Mouse (Mus musculus): ENCODE measurements around the gene Serinc5.

The Serinc5 gene

GRCm38 (mm10) chr13:92717851-92718665 is 107.2 kb downstream of the Serinc5 start:
- in situ Hi-C loops (cut with MboI; ENCODE audit: low pct_unique_long_range_greater_than_20kb in 1 of 2, low sequenced_read_pairs in 2 of 2, unreplicated experiment in 1 of 2): no loop called here

DNA sequence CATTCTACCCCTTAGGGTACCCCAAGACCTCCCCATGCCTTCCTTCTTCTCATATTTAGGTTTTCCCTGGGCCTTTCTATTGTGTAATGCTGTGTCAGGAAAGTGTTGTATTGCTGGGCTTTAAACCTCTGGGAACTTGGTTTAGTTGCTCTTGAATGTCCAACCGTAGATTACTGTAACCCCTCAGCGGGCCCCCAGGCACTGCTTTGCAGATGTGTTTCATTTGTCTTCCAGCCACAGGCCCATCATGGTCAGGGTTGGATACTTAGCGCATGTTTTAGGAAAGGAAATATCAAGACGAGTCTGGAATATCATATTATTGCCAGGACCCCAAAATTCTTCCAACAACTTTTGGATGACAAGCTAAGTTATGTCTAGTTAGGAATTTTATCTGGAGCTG is 110.1 kb downstream of the Serinc5 start:
- in situ Hi-C loops (cut with MboI; ENCODE audit: low pct_unique_long_range_greater_than_20kb in 1 of 2, low sequenced_read_pairs in 2 of 2, unreplicated experiment in 1 of 2): no loop called here

DNA sequence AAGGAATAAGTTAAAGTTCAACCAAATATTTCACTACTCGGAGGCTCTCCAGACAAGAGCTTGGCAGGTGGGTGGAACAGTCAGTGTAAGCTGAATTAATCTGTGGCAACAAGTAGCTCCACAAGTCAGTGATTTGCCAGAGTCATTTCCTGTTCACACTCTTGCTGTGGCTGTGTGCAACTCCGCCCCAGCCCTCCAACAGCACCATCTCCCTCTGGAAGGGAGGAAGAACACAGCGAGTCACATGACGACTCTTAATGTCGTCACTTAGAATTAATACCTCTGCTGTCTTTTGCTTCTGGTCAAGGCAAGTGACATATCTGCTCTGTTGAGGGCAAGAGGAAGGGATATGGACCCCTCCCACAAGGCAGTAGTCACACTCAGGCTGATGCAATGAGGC is 111.5 kb downstream of the Serinc5 start:
- in situ Hi-C loops (cut with MboI; ENCODE audit: low pct_unique_long_range_greater_than_20kb in 1 of 2, low sequenced_read_pairs in 2 of 2, unreplicated experiment in 1 of 2): no loop called here

DNA sequence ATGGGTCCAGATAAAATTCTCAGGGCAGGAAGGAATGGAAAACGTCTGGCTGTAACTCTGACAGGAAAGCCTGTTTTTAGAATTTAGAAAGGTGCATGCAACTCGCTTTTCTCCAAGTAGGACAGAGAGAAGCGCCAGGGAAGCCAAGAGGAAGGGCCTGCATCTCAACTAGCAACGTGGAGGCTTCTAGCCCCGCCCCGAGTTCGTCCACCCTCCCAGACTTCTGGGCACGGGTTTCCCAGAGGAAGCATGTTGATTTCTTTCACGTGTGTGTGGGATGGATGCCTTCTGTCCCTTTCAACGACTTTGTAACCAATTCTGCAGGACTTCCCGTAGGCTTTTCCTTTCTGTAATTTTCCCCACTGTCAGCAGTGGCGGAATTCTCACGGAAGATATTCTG is 118.9 kb downstream of the Serinc5 start:
- in situ Hi-C loops (cut with MboI; ENCODE audit: low pct_unique_long_range_greater_than_20kb in 1 of 2, low sequenced_read_pairs in 2 of 2, unreplicated experiment in 1 of 2): loop anchor here in 1 of 2 experiments (25.0 kb wide), 1 partner anchor 818 kb away; no protein-coding TSS in a partner anchor

DNA sequence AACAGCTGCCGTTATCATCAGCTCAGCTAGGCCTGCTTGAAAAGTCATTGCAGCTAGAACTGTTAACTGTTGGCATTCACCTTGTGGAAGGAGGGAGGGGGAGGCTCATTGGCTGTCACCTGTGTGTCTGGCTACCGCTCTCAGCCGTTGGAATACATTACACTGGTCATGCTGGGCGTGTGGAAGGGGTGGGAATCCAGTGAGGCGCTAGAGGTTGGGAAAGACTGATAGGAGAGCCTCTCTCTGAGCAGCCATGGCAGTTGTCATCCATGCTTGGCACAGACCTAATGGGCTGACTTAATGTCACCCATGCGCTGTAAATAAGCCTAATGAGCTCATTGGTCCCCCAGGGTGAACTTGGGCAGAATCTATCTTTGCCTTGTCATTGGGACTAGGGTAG is 120.9 kb downstream of the Serinc5 start:
- in situ Hi-C loops (cut with MboI; ENCODE audit: low pct_unique_long_range_greater_than_20kb in 1 of 2, low sequenced_read_pairs in 2 of 2, unreplicated experiment in 1 of 2): loop anchor here in 1 of 2 experiments (25.0 kb wide), 1 partner anchor 820 kb away; no protein-coding TSS in a partner anchor

GRCm38 (mm10) chr13:92732836-92733235 is 121.9 kb downstream of the Serinc5 start:
- in situ Hi-C loops (cut with MboI; ENCODE audit: low pct_unique_long_range_greater_than_20kb in 1 of 2, low sequenced_read_pairs in 2 of 2, unreplicated experiment in 1 of 2): loop anchor here in 1 of 2 experiments (25.0 kb wide), 1 partner anchor 821 kb away; no protein-coding TSS in a partner anchor

- in situ Hi-C loops (cut with MboI; ENCODE audit: low pct_unique_long_range_greater_than_20kb in 1 of 2, low sequenced_read_pairs in 2 of 2, unreplicated experiment in 1 of 2): loop anchor here in 1 of 2 experiments (25.0 kb wide), 1 partner anchor 821 kb away; no protein-coding TSS in a partner anchor
Measured at GRCm38 (mm10) chr13:92733252-92733651, 122.4 kb downstream of the Serinc5 start.

- in situ Hi-C loops (cut with MboI; ENCODE audit: low pct_unique_long_range_greater_than_20kb in 1 of 2, low sequenced_read_pairs in 2 of 2, unreplicated experiment in 1 of 2): loop anchor here in 1 of 2 experiments (25.0 kb wide), 1 partner anchor 821 kb away; no protein-coding TSS in a partner anchor
Measured at GRCm38 (mm10) chr13:92733741-92734140, 122.8 kb downstream of the Serinc5 start.

DNA sequence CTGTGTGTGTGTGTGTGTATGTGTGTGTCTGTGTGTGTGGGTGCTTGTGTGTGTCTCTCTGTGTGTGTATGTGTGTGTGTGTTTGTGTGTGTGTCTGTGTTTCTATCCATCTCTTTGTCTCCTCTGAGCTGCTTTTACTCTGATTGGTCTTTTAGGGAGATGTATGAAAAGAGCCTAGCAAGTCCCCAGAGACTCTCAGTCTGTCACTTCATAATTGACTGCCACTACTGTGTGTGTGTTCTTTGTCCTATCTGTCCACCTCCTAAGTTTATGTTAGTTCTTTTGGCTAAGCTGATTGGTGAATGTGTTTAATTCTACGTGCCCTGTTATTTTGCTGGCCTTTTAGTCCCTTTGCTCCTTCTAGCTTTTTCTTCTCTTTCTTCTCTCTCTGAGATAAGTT is 124.8 kb downstream of the Serinc5 start:
- in situ Hi-C loops (cut with MboI; ENCODE audit: low pct_unique_long_range_greater_than_20kb in 1 of 2, low sequenced_read_pairs in 2 of 2, unreplicated experiment in 1 of 2): loop anchor here in 1 of 2 experiments (25.0 kb wide), 1 partner anchor 823 kb away; no protein-coding TSS in a partner anchor

GRCm38 (mm10) chr13:92736516-92737300 is 125.8 kb downstream of the Serinc5 start:
- in situ Hi-C loops (cut with MboI; ENCODE audit: low pct_unique_long_range_greater_than_20kb in 1 of 2, low sequenced_read_pairs in 2 of 2, unreplicated experiment in 1 of 2): loop anchor here in 1 of 2 experiments (25.0 kb wide), 1 partner anchor 824 kb away; no protein-coding TSS in a partner anchor

DNA sequence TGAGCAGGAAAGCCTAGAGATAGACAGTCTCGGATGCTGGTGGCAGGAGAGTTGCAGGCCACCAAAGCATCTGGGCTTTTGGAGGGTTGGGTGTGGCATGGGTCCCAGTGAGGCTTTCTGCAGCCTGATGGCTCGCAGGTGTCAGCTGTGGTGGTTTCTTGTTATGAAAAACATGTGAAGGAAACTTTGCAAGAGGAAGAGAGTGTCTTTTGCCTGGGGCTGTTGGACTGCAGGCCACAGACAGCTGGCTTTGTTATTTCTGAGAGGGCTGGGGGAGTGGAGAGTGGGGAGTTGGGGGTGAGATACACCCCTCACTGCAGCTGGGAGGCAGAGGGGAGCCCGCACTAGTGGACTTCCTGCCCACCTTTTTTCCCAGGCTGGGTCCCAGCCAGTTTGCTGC is 127.9 kb downstream of the Serinc5 start:
- in situ Hi-C loops (cut with MboI; ENCODE audit: low pct_unique_long_range_greater_than_20kb in 1 of 2, low sequenced_read_pairs in 2 of 2, unreplicated experiment in 1 of 2): loop anchor here in 1 of 2 experiments (25.0 kb wide), 1 partner anchor 827 kb away; no protein-coding TSS in a partner anchor

DNA sequence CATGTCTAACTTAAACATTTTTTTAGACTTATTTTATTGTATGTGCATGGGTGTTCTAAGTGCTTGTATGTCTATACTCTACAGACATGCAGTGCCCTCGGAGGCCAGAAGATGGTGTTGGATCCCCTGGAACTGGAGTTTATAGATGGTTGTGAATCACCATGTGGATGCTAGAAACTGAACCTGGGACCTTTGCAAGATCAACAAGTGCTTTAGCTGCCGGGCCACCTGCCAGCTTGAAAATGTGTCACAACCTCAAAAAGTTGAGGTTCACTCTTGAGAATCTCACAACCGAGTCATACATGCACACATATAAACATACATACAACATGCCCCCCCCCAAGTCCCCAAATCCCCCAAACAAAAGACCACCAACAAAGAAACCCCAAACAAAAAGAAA is 129.0 kb downstream of the Serinc5 start:
- in situ Hi-C loops (cut with MboI; ENCODE audit: low pct_unique_long_range_greater_than_20kb in 1 of 2, low sequenced_read_pairs in 2 of 2, unreplicated experiment in 1 of 2): loop anchor here (5.0 to 25.0 kb wide), 3 partner anchors 163 to 828 kb away; partner anchors contain the start of gene Spz1 (in 2 of the 2)

GRCm38 (mm10) chr13:92740671-92741270 is 129.9 kb downstream of the Serinc5 start:
- in situ Hi-C loops (cut with MboI; ENCODE audit: low pct_unique_long_range_greater_than_20kb in 1 of 2, low sequenced_read_pairs in 2 of 2, unreplicated experiment in 1 of 2): loop anchor here (5.0 to 25.0 kb wide), 3 partner anchors 163 to 828 kb away; partner anchors contain the start of gene Spz1 (in 2 of the 2)

GRCm38 (mm10) chr13:92742886-92743285 is 132.0 kb downstream of the Serinc5 start:
- in situ Hi-C loops (cut with MboI; ENCODE audit: low pct_unique_long_range_greater_than_20kb in 1 of 2, low sequenced_read_pairs in 2 of 2, unreplicated experiment in 1 of 2): loop anchor here (5.0 to 25.0 kb wide), 3 partner anchors 166 to 831 kb away; partner anchors contain the start of gene Spz1 (in 2 of the 2)

DNA sequence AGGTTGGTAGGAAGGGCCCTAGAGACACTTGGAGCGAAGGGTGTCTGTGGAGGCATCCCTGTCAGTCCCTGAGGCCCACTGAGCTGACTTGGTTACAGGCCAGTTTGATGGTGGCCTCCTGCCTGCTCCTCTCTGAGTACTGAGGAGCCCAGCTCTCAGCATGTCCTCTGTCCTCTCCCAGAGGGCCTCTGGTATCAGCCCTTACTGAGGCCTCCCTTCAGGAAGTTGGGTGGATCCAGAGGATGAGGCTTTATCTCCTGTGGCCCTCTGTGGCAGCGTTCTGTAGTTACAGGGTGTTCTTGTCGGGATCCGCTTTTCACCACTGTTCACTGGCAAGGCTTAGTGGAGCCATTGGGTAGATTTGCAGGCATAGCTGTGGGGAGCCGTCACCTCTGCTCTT is 132.4 kb downstream of the Serinc5 start:
- in situ Hi-C loops (cut with MboI; ENCODE audit: low pct_unique_long_range_greater_than_20kb in 1 of 2, low sequenced_read_pairs in 2 of 2, unreplicated experiment in 1 of 2): loop anchor here (5.0 to 25.0 kb wide), 3 partner anchors 166 to 831 kb away; partner anchors contain the start of gene Spz1 (in 2 of the 2)

- in situ Hi-C loops (cut with MboI; ENCODE audit: low pct_unique_long_range_greater_than_20kb in 1 of 2, low sequenced_read_pairs in 2 of 2, unreplicated experiment in 1 of 2): loop anchor here in 1 of 2 experiments (25.0 kb wide), 1 partner anchor 486 kb away; no protein-coding TSS in a partner anchor
Measured at GRCm38 (mm10) chr13:92750976-92751518, 140.2 kb downstream of the Serinc5 start.

GRCm38 (mm10) chr13:92751726-92752565 is 141.1 kb downstream of the Serinc5 start:
- in situ Hi-C loops (cut with MboI; ENCODE audit: low pct_unique_long_range_greater_than_20kb in 1 of 2, low sequenced_read_pairs in 2 of 2, unreplicated experiment in 1 of 2): loop anchor here in 1 of 2 experiments (25.0 kb wide), 1 partner anchor 485 kb away; no protein-coding TSS in a partner anchor
